Mouse (Mus musculus) neutrophil, adult 5-6 weeks (primary cell): ENCODE data around the gene Slmap. TPM values are rescaled to one million over a fixed set of nuclear protein-coding genes. Genes with fewer than 3 reads are reported as not detected.
A peak's percentile ranks its signal among the peaks of the same experiment; 100 is the strongest.
"Not testable (repeated sequence)": the region's sequence is repeated elsewhere in the genome, so short reads cannot be mapped to it uniquely, and the experiment has no call there.

Experiments used
- ATAC-seq: fragments of 151-379, 151-347 bp; 2 replicates; pipeline ENCODE4 v1.8.0; 2017; ENCODE audit warnings: mild to moderate bottlenecking, moderate TSS enrichment; ENCODE audit not compliant: insufficient number of reproducible peaks, poor library complexity, low FRiP score, severe bottlenecking; ENCODE audit errors: extremely low read depth
- total RNA-seq: library from RNA; stranded (forward); fragments of 200-1000 nt; gene quantifications from 2 replicates; pipeline ENCODE4 v1.2.3, GENCODE M21; 2017

Slmap gene
- 113 and 137 TPM in 2 replicates for total RNA-seq

DNA sequence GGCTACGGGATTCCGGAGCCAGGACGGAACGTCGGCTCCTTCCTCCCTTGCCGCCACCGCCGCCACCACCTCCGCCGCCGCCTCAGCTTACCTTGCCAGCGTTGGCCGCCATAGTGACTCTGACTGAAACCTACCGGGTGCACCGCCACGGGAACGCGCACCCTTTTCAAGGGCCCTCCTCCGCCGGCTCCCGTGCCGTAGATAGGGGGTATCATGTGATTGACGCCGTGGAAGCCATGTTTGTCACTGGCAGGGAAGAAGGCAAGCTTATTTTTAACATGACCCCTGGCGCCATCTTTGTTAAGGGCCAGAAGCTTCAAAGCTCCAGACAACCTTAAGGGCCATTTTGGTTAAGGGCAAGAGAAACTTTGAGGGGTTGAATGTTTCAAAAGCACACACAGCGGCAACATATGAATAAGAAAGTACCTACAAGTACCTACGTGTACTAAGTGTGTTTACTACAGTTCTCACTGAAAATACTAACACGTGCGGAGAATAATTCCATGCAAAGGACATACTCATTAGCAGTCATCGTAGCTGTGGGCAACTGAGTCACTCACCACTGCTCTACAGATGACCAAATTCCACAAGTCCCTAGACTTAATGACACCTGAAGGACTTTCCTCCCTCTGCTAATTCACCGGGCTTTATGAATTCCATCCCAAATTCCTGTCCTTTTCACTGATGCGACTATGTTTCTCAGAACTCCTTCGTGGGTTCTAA is at the start of gene Slmap:
Gene Slmap (minus strand): TSS at position 175 of the 723 bp plus-strand sequence.
- ATAC-seq, result peak; percentile 99

DNA sequence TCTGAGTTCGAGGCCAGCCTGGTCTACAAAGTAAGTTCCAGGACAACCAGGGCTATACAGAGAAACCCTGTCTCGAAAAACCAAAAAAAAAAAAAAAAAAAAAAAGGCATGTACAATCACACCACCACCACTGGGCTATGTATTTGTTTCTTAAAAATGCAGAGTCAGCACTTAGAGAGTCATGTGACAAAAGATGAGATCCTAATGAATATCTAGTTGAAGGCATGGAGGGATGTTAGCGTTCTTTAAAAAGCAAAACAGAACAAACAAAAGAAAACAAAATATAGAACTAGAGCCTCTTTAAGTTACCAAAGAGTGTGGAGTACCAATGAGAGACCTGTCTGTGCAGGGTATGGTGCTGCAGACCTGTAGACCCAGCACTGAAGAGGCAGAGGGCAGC is 48.9 kb upstream of the Slmap start:
- no peak for ATAC-seq

GRCm38 (mm10) chr14:26579346-26580343 is 44.9 kb upstream of the Slmap start:
- ATAC-seq, result peak; percentile 65

DNA sequence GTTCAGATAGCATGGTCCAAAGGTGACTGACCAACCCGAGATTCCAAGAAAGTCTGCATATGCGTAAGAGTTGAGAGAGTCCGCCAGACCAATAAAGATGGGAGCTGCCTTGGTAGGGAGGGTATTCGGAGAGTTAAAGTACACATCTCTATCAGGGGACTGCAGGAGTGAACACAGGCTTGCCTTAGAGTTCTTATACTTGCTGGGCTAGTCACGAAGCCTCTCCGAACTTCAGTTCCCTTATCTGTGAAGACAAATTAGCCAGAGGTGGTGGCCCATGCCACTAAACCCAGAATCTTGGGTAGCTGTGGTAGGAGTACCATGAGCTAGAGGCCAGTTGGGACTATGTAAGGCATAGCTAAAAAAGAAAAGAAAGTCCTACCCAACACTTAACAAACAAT is 44.1 kb upstream of the Slmap start:
- ATAC-seq, result no peak

DNA sequence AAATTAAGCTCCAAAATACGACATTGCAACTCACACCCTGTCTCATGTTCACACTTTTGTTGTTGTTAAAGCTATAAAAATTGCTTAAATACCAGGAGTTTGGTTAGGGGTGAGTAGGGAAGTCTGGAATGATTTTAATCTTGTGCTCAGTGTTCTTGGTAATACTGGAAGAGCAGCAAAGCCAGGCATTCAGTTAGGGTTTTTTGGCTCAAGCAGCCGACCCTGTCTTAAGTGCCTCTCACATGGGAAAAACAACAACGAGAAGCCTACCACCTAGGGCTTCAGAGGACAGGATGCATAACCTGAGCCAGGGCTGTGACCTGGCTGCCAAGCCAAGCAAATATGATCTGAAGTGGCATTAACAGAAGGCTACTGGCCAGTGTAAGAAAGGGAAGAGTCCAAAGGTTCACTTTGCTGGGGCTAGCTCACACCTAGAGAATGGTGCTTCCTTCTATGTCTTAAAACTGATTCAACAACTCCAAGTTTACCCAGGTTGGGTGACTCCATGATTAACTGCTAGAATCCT is 41.6 kb upstream of the Slmap start:
- no peak for ATAC-seq

DNA sequence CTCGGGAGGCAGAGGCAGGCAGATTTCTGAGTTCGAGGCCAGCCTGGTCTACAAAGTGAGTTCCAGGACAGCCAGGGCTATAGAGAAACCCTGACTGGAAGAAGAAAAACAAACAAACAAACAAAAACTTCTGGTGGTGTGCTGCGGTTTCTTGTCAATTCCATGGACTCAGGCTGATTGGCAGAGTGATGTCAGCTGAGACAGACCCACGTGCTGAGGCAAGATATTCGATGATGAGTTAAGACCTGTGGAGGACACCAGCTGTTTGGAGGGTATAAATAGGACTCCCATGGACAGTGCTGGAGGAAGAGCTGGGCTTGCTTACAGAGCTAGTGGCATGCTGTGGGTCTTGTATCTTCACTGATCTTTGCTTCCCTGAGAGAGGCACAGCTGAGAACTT is 38.8 kb upstream of the Slmap start, which contains the start of gene Dennd6a:
Gene Dennd6a (plus strand): TSS at position 301 of the 400 bp plus-strand sequence.
- not testable (repeated sequence) for ATAC-seq

- ATAC-seq, result peak; percentile 70
Observed at GRCm38 (mm10) chr14:26571951-26572675, 37.4 kb upstream of the Slmap start.

GRCm38 (mm10) chr14:26569880-26570279 is 35.1 kb upstream of the Slmap start:
- ATAC-seq, result no peak

DNA sequence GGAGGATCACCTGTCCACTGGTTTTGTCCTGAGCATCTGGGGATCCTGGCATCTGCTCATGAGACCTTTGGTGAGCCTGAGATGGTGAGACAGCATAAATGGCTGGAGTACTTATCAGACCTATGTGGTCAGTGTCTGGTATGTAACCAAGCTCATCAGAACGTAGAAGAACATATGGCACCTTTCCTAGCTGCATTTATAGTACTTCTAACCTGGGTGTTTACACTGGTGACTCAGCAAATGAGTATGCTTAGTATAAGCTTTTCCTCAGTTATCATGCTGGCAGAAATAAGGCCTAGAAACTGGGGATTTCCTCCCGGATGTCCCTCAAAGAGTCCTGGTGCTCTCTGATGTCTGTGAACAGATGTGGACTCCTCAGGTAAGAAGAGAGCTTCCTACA is 27.5 kb upstream of the Slmap start:
- ATAC-seq, result no peak

GRCm38 (mm10) chr14:26558536-26558935 is 23.8 kb upstream of the Slmap start:
- no peak for ATAC-seq

GRCm38 (mm10) chr14:26557581-26557980 is 22.9 kb upstream of the Slmap start:
- ATAC-seq, result no peak

GRCm38 (mm10) chr14:26552853-26553252 is 18.1 kb upstream of the Slmap start:
- ATAC-seq, result no peak

DNA sequence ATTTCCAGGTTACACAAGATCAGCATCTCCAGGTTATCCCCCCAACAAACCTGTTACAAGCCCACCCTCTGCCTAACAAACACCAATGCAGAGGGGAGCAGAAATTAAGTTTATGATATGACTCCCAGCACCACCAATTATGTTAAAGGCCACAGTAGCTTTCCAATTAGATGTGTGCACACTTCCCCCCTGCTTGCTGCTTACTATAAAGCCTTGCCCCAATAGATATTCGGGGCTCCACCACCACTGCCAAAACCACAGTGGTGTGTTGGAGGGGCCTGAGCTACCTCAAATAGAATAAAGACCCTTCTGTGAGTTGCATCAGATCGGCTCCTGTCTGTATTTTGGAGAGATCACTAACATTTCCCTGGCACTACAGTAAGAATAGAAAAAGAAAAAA is 17.7 kb upstream of the Slmap start:
- ATAC-seq, result no peak

DNA sequence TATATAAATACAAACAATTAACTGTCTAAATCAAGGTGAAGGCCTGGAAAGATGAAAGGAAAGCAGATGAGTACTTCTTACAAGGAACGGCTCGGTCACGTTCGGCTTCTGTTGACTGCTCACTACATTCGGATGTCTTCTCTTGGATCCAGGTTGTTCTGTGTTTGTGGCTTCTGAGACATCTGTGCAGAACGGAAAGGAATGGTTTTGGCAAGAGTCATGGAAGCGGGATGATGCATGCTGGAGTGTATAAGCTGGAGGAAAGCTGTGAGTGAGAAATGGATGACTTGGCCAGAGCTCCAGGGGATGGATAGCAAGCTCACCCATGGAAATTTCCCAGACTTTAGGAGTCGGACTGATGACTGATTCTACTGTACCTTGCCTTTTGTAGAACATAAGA is 16.0 kb upstream of the Slmap start:
- no peak for ATAC-seq

GRCm38 (mm10) chr14:26547516-26548488 is 13.1 kb upstream of the Slmap start:
- no peak for ATAC-seq

DNA sequence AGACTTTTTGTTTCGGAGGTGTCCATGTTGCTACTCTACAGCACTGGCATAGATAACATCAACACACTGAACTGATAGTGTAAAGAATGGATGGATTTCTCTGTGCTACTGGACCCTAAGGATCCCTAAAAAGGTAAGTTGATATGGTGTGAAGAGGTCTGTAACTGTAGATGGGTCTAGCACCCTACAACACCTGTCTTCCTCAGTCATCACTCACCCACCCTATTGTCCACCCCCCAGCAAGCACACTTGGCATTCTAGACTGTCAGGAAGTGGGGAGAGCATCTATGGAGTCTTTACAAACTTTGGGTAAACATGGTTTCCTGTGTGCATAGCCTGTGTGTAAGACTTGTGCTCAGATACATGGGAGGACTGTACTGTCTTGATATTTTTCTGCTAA is 7.4 kb upstream of the Slmap start:
- no peak for ATAC-seq

- ATAC-seq, result no peak
Observed at GRCm38 (mm10) chr14:26540577-26540976, 5.8 kb upstream of the Slmap start.

DNA sequence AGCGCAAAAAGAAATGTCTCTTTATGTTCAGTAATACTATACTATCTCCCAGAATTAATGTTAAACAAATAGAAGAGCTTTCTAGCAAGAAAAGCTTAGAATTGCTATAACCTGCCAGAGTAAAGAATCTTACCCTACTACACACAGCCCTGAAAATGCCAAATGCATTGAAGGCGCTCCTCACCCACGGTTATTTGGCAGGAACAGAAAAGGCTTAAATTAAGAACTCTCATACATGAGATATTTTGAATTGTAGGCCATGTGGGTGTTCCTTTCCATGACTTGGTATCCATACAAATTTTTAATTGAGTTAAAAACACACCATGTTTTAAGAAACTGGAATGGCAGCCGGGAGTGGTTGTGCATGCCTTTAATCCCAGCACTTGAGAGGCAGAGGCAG is 4.5 kb upstream of the Slmap start:
- ATAC-seq, result no peak
